Mouse (Mus musculus) midbrain, embryonic 10.5 days (tissue): Measurements from ENCODE around the gene Igsf8. TPM values are rescaled to one million over a fixed set of nuclear protein-coding genes. Genes with fewer than 3 reads are reported as not detected.

Source experiments
- DNase-seq: peaks from one replicate; pipeline ENCODE4 v3.0.0-alpha.2; 2017; ENCODE audit warnings: low spot score
- H3K27ac ChIP-seq: fragments of 300-500 bp; sonication (generic); replicated peaks from 2 replicates; pipeline ENCODE4 v1.5.1; 2016; ENCODE audit warnings: mild to moderate bottlenecking
- H3K27me3 ChIP-seq: fragments of 300-500 bp; sonication (generic); 2 replicates; pipeline ENCODE4 v1.6.1; 2016; ENCODE audit warnings: low read depth, mild to moderate bottlenecking; ENCODE audit not compliant: poor library complexity, severe bottlenecking
- H3K36me3 ChIP-seq: fragments of 300-500 bp; sonication (generic); 2 replicates; pipeline ENCODE4 v1.6.1; 2016; ENCODE audit warnings: mild to moderate bottlenecking, moderate library complexity
- H3K4me1 ChIP-seq: fragments of 300-500 bp; sonication (generic); 2 replicates; pipeline ENCODE4 v1.6.1; 2016
- H3K4me3 ChIP-seq: fragments of 300-500 bp; sonication (generic); 2 replicates; pipeline ENCODE4 v1.5.1; 2016; ENCODE audit warnings: mild to moderate bottlenecking, moderate library complexity
- H3K9me3 ChIP-seq: fragments of 300-500 bp; sonication (generic); replicated peaks from 2 replicates; pipeline ENCODE4 v1.6.1; 2016; ENCODE audit warnings: mild to moderate bottlenecking
- WGBS: fragments of 180-500 bp; shearing (Covaris S2); methylation state at CpG from one replicate; pipeline ENCODE4 v1.1.7; 2016; 5-methylcytosine and 5-hydroxymethylcytosine counted together
- polyA plus RNA-seq: library from polyadenylated mRNA; unstranded; fragments of >200 nt; fragmentation: Nextera tagmentation; extraction: Ambion mirVana; gene quantifications from 2 replicates; pipeline ENCODE4 v1.2.1, GENCODE M21; 2016

Gene Igsf8
- polyA plus RNA-seq, 1 experiment from 2014 or later, result 50.2 TPM

DNA sequence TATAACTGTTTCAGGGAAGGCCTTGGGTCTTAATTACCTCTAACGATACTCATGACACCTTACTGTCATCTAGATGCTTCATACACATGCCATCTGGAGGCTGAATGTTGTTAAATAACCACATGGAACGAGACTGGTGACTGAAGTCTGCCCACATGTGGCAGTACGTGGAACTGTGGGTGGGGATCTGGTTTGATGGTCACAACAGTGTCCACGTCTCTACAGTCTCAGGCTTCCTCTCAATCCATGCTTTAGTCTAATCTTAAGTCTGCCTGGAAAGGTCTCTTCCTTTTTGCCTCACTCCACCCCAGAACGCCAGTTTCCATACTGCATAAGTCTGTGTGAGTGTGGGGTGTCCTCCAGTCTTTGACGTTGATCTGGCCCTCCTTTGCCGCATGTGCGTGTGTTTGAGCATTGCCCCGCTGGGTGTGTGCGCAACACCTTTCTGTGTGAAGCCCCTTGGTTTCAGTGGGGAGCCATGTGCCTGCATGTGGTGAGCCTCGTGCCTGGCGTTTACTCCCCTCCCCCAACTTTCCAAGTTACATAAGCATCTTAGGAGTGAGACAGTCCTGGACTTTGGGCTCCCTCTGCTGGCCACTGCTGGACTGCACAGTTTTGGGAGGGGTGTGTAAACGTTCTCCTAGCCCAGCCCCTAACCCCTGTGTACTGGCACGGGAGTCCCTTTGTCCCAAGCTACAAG lies 48.4 kb downstream of the Igsf8 start:
- 6% methylated on average over 14 of the region's 14 CpGs for WGBS
- peaks cover 63% of the 10 kb centered on the region for H3K4me1 ChIP-seq
- H3K4me3 ChIP-seq, result peak overlapping the region; percentile 44
- peak overlapping the region; percentile 92 for H3K27ac ChIP-seq
- peaks cover 32% of the 10 kb centered on the region for H3K27me3 ChIP-seq
- no peaks in the 10 kb centered on the region for H3K36me3 ChIP-seq
- peak; percentile 94 for DNase-seq
- H3K9me3 ChIP-seq, result no peaks in the 10 kb centered on the region

GRCm38 (mm10) chr1:172311248-172311906 lies 49.9 kb downstream of the Igsf8 start:
- H3K27ac ChIP-seq, result peak overlapping the region; percentile 91
- H3K27me3 ChIP-seq, result peaks cover 35% of the 10 kb centered on the region
- H3K9me3 ChIP-seq, result no peaks in the 10 kb centered on the region
- WGBS, result 5% methylated on average over 23 of the region's 23 CpGs
- H3K4me3 ChIP-seq, result peak overlapping the region; percentile 84
- no peak for DNase-seq
- peaks cover 70% of the 10 kb centered on the region for H3K4me1 ChIP-seq
- H3K36me3 ChIP-seq, result peaks cover 6% of the 10 kb centered on the region

- H3K4me1 ChIP-seq, result peaks cover 72% of the 10 kb centered on the region
- H3K27ac ChIP-seq, result peak overlapping the region; percentile 91
- WGBS, result under 1% methylated on average over 41 of the region's 55 CpGs
- H3K9me3 ChIP-seq, result no peaks in the 10 kb centered on the region
- peaks cover 12% of the 10 kb centered on the region for H3K36me3 ChIP-seq
- H3K27me3 ChIP-seq, result peaks cover 39% of the 10 kb centered on the region
- H3K4me3 ChIP-seq, result peak overlapping the region; percentile 84
- DNase-seq, result peak; percentile 91
Measured at GRCm38 (mm10) chr1:172311921-172312767, 50.7 kb downstream of the Igsf8 start.

GRCm38 (mm10) chr1:172312768-172313561 lies 51.5 kb downstream of the Igsf8 start:
- peaks cover 21% of the 10 kb centered on the region for H3K36me3 ChIP-seq
- no peak for DNase-seq
- peaks cover 76% of the 10 kb centered on the region for H3K4me1 ChIP-seq
- peak overlapping the region; percentile 91 for H3K27ac ChIP-seq
- H3K27me3 ChIP-seq, result peaks cover 47% of the 10 kb centered on the region
- WGBS, result 20% methylated on average over 16 of the region's 16 CpGs
- H3K9me3 ChIP-seq, result no peaks in the 10 kb centered on the region
- peak overlapping the region; percentile 84 for H3K4me3 ChIP-seq

DNA sequence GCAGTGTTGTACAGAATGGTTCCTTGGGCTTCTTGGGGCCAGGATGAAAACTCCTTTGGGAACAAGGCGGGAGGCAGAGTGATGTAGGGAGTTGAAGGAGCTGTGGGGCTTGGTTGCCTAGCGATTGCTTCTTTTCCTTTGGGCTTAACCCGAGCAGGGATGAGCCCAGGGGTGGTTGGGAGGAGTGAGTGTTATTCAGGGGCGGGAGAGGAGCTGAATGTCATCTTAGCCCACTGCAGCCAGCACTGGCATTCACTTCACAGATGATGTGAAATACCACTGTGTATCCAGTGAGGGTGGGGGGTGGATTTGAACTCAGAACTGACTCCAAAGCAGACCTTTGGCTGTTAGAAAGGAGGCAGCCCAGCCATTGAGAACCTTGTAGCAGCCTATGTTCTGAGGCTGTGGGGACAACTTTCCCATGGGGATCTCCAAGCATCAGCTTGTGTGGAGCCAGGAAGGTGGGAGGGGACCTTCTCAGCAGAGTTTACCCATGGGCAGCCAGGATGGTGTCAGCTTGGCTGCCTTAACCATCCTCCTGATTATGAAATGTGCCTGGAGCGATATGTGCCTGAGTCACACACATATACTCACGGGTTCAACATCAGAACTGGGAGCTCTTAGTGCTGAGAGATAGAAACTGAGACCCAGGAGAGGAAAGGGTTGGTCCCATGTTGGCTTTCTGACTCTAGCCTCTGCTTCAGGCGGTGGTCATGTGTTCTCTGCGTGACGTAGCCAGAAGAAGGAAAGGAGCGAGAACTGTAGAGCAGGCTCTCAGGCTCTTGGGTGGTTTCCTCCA lies 52.4 kb downstream of the Igsf8 start:
- Histone ChIP-seq H3K27ac (peak overlapping the region; percentile 33; the same call in 1 of the 2 replicates), H3K36me3 (peaks cover 29% of the 10 kb centered on the region), H3K27me3 (peaks cover 56% of the 10 kb centered on the region), H3K4me3 (peak overlapping the region; percentile 84), H3K9me3 (no peaks in the 10 kb centered on the region), H3K4me1 (peaks cover 78% of the 10 kb centered on the region)
- no peak for DNase-seq
- 66% methylated on average over 10 of the region's 10 CpGs for WGBS

GRCm38 (mm10) chr1:172314911-172315310 lies 53.5 kb downstream of the Igsf8 start:
- Histone ChIP-seq H3K9me3 (no peaks in the 10 kb centered on the region), H3K27me3 (peaks cover 60% of the 10 kb centered on the region), H3K4me3 (no peak overlapping the region), H3K27ac (peak overlapping the region; percentile 71), H3K4me1 (peaks cover 81% of the 10 kb centered on the region), H3K36me3 (peaks cover 40% of the 10 kb centered on the region)
- 79% methylated on average over 3 of the region's 3 CpGs for WGBS
- no peak for DNase-seq

- Histone ChIP-seq H3K27ac (peak overlapping the region; percentile 70), H3K36me3 (peaks cover 43% of the 10 kb centered on the region), H3K27me3 (peaks cover 67% of the 10 kb centered on the region), H3K9me3 (no peaks in the 10 kb centered on the region), H3K4me3 (no peak overlapping the region), H3K4me1 (peaks cover 69% of the 10 kb centered on the region)
- 57% methylated on average over 18 of the region's 18 CpGs for WGBS
- DNase-seq, result no peak
Measured at GRCm38 (mm10) chr1:172317431-172317830, 56.0 kb downstream of the Igsf8 start.

GRCm38 (mm10) chr1:172317946-172318345 lies 56.5 kb downstream of the Igsf8 start:
- H3K4me3 ChIP-seq, result no peak overlapping the region
- peaks cover 69% of the 10 kb centered on the region for H3K4me1 ChIP-seq
- peaks cover 70% of the 10 kb centered on the region for H3K27me3 ChIP-seq
- peaks cover 43% of the 10 kb centered on the region for H3K36me3 ChIP-seq
- no peaks in the 10 kb centered on the region for H3K9me3 ChIP-seq
- peak overlapping the region; percentile 70; the same call in 1 of the 2 replicates for H3K27ac ChIP-seq
- no peak for DNase-seq
- WGBS, result 44% methylated on average over 15 of the region's 15 CpGs

- peaks cover 43% of the 10 kb centered on the region for H3K36me3 ChIP-seq
- peaks cover 69% of the 10 kb centered on the region for H3K27me3 ChIP-seq
- H3K4me1 ChIP-seq, result peaks cover 69% of the 10 kb centered on the region
Measured at GRCm38 (mm10) chr1:172318424-172319035, 57.1 kb downstream of the Igsf8 start.

GRCm38 (mm10) chr1:172319346-172319745 lies 57.9 kb downstream of the Igsf8 start:
- H3K36me3 ChIP-seq, result peaks cover 43% of the 10 kb centered on the region
- H3K4me1 ChIP-seq, result peaks cover 69% of the 10 kb centered on the region

More at GRCm38 (mm10) chr1:172318424-172319035, 57.1 kb downstream of the Igsf8 start:
- Histone ChIP-seq H3K4me3 (no peak overlapping the region), H3K27ac (peak overlapping the region; percentile 70), H3K9me3 (no peaks in the 10 kb centered on the region)
- no peak for DNase-seq
- 80% methylated on average over 19 of the region's 19 CpGs for WGBS

GRCm38 (mm10) chr1:172319921-172320411 lies 58.5 kb downstream of the Igsf8 start:
- Histone ChIP-seq H3K9me3 (no peaks in the 10 kb centered on the region), H3K36me3 (peaks cover 43% of the 10 kb centered on the region), H3K4me1 (peaks cover 66% of the 10 kb centered on the region), H3K27ac (peak overlapping the region; percentile 29), H3K4me3 (no peak overlapping the region), H3K27me3 (peaks cover 69% of the 10 kb centered on the region)
- 45% methylated on average over 5 of the region's 5 CpGs for whole genome bisulfite sequencing
- no peak for DNase-seq

More at GRCm38 (mm10) chr1:172319346-172319745, 57.9 kb downstream of the Igsf8 start:
- Histone ChIP-seq H3K27ac (peak overlapping the region; percentile 70), H3K4me3 (no peak overlapping the region), H3K9me3 (no peaks in the 10 kb centered on the region), H3K27me3 (peaks cover 68% of the 10 kb centered on the region)
- 85% methylated on average over 7 of the region's 7 CpGs for WGBS
- no peak for DNase-seq
